Mouse (Mus musculus): Measurements from ENCODE around the gene Calcoco1. TPM values are rescaled to one million over a fixed set of nuclear protein-coding genes. Genes with fewer than 3 reads are reported as not detected.
"Not testable (repeated sequence)": the region's sequence is repeated elsewhere in the genome, so short reads cannot be mapped to it uniquely, and the experiment has no call there.

Gene Calcoco1
- polyA plus RNA-seq, 1 experiment from 2014 or later: 38.3 TPM

GRCm38 (mm10) chr15:102670281-102670680 lies 51.7 kb downstream of the Calcoco1 start:
- Histone ChIP-seq H3K36me3 (ENCODE audit: control insufficient read depth, insufficient read depth, low read length) (peaks cover 6% of the 10 kb centered on the region), H3K4me2 (ENCODE audit: low read length) (peak overlapping the region; percentile 64), H3K9ac (ENCODE audit: low read depth, low read length) (peak overlapping the region; percentile 92), H3K27me3 (ENCODE audit: control insufficient read depth, insufficient read depth, low read depth, low read length) (no peaks in the 10 kb centered on the region), H3K4me1 (ENCODE audit: control insufficient read depth, insufficient read depth, low read length) (peaks cover 35% of the 10 kb centered on the region), H3K9me3 (replicated peaks; ENCODE audit: control insufficient read depth, low read length, poor library complexity, severe bottlenecking) (no peaks in the 10 kb centered on the region), H3K27ac (ENCODE audit: low read length) (peak overlapping the region; percentile 95), H3K4me3 (ENCODE audit: low read depth, low read length) (peak overlapping the region; percentile 67)
- ATAC-seq: peak; percentile 18; the same call in 1 of the 2 replicates
- 13% methylated on average over 6 of the region's 6 CpGs for WGBS

- no peaks in the 10 kb centered on the region for H3K9me3 ChIP-seq (replicated peaks; ENCODE audit: control insufficient read depth, low read length, poor library complexity, severe bottlenecking)
- WGBS: 93% methylated on average over 8 of the region's 8 CpGs
- H3K9ac ChIP-seq (ENCODE audit: low read depth, low read length): no peak overlapping the region
- H3K27ac ChIP-seq (ENCODE audit: low read length): no peak overlapping the region
- no peak overlapping the region for H3K4me3 ChIP-seq (ENCODE audit: low read depth, low read length)
- peak overlapping the region; percentile 64 for H3K4me2 ChIP-seq (ENCODE audit: low read length)
- ATAC-seq: no peak
- no peaks in the 10 kb centered on the region for H3K27me3 ChIP-seq (ENCODE audit: control insufficient read depth, insufficient read depth, low read depth, low read length)
- H3K4me1 ChIP-seq (ENCODE audit: control insufficient read depth, insufficient read depth, low read length): peaks cover 35% of the 10 kb centered on the region
- H3K36me3 ChIP-seq (ENCODE audit: control insufficient read depth, insufficient read depth, low read length): peaks cover 11% of the 10 kb centered on the region
Measured at GRCm38 (mm10) chr15:102669571-102669970, 52.4 kb downstream of the Calcoco1 start.

GRCm38 (mm10) chr15:102665494-102665893 lies 56.5 kb downstream of the Calcoco1 start:
- Histone ChIP-seq H3K4me1 (ENCODE audit: control insufficient read depth, insufficient read depth, low read length) (peaks cover 10% of the 10 kb centered on the region), H3K9me3 (replicated peaks; ENCODE audit: control insufficient read depth, low read length, poor library complexity, severe bottlenecking) (no peaks in the 10 kb centered on the region), H3K4me2 (ENCODE audit: low read length) (no peak overlapping the region), H3K27ac (ENCODE audit: low read length) (no peak overlapping the region), H3K4me3 (ENCODE audit: low read depth, low read length) (no peak overlapping the region), H3K36me3 (ENCODE audit: control insufficient read depth, insufficient read depth, low read length) (peaks cover 33% of the 10 kb centered on the region), H3K27me3 (ENCODE audit: control insufficient read depth, insufficient read depth, low read depth, low read length) (no peaks in the 10 kb centered on the region), H3K9ac (ENCODE audit: low read depth, low read length) (no peak overlapping the region)
- ATAC-seq: no peak
- WGBS: 56% methylated on average over 4 of the region's 4 CpGs

- 85% methylated on average over 8 of the region's 8 CpGs for WGBS
- Histone ChIP-seq H3K4me3 (ENCODE audit: low read depth, low read length) (no peak overlapping the region), H3K4me2 (ENCODE audit: low read length) (no peak overlapping the region), H3K4me1 (ENCODE audit: control insufficient read depth, insufficient read depth, low read length) (no peaks in the 10 kb centered on the region), H3K27ac (ENCODE audit: low read length) (no peak overlapping the region), H3K27me3 (ENCODE audit: control insufficient read depth, insufficient read depth, low read depth, low read length) (no peaks in the 10 kb centered on the region), H3K9ac (ENCODE audit: low read depth, low read length) (no peak overlapping the region), H3K9me3 (replicated peaks; ENCODE audit: control insufficient read depth, low read length, poor library complexity, severe bottlenecking) (no peaks in the 10 kb centered on the region), H3K36me3 (ENCODE audit: control insufficient read depth, insufficient read depth, low read length) (peaks cover 33% of the 10 kb centered on the region)
- no peak for ATAC-seq
Measured at GRCm38 (mm10) chr15:102663825-102664224, 58.2 kb downstream of the Calcoco1 start.

- not testable (repeated sequence) for H3K9ac ChIP-seq (ENCODE audit: low read depth, low read length); H3K4me1 ChIP-seq (ENCODE audit: control insufficient read depth, insufficient read depth, low read length); H3K9me3 ChIP-seq (replicated peaks; ENCODE audit: control insufficient read depth, low read length, poor library complexity, severe bottlenecking); H3K27ac ChIP-seq (ENCODE audit: low read length); ATAC-seq; H3K4me2 ChIP-seq (ENCODE audit: low read length); H3K27me3 ChIP-seq (ENCODE audit: control insufficient read depth, insufficient read depth, low read depth, low read length); H3K4me3 ChIP-seq (ENCODE audit: low read depth, low read length)
- no CpG with 5 or more reads among the region's 2 CpGs for WGBS
- peaks cover 33% of the 10 kb centered on the region for H3K36me3 ChIP-seq (ENCODE audit: control insufficient read depth, insufficient read depth, low read length)
Measured at GRCm38 (mm10) chr15:102662601-102663000, 59.4 kb downstream of the Calcoco1 start.

GRCm38 (mm10) chr15:102657926-102658381 lies 64.0 kb downstream of the Calcoco1 start:
- no peak for ATAC-seq
- Histone ChIP-seq H3K4me3 (ENCODE audit: low read depth, low read length) (no peak overlapping the region), H3K27me3 (ENCODE audit: control insufficient read depth, insufficient read depth, low read depth, low read length) (no peaks in the 10 kb centered on the region), H3K4me2 (ENCODE audit: low read length) (no peak overlapping the region), H3K36me3 (ENCODE audit: control insufficient read depth, insufficient read depth, low read length) (peaks cover 8% of the 10 kb centered on the region; the same call in 1 of the 2 replicates), H3K4me1 (ENCODE audit: control insufficient read depth, insufficient read depth, low read length) (0 out of 2 replicates have a peak, but pooled peaks cover 2% of the 10 kb centered on the region), H3K27ac (ENCODE audit: low read length) (peak overlapping the region; percentile 22; the same call in 1 of the 2 replicates), H3K9ac (ENCODE audit: low read depth, low read length) (no peak overlapping the region), H3K9me3 (replicated peaks; ENCODE audit: control insufficient read depth, low read length, poor library complexity, severe bottlenecking) (no peaks in the 10 kb centered on the region)
- 88% methylated on average over 3 of the region's 3 CpGs for WGBS

MicroRNAs encoded within 50 kb of the gene (microRNA counts, 519-probe panel; counts per million panel counts)
- microRNA mmu-miR-688: 2,113 counts per million, percentile 57 among the panel's probes with 10 or more counts

Small RNA genes lying within 50 kb of the gene (microRNA-seq; reads per million reads assigned to microRNA genes)
- not detected for gene Mir688

Other genes starting within 250 kb of the Calcoco1 start
- gene Gm10337, start 218.5 kb downstream of the Calcoco1 start, polyA plus RNA-seq (2015; fragmentation: Nextera tagmentation; extraction: Ambion mirVana): 12.6 TPM in 1 of 2 replicates, not detected in the other
- 60.5 and 65.5 TPM in 2 replicates for gene Map3k12, start 205.1 kb downstream of the Calcoco1 start, polyA plus RNA-seq (2015; fragmentation: Nextera tagmentation; extraction: Ambion mirVana)
- gene Tarbp2, start 204.0 kb downstream of the Calcoco1 start, polyA plus RNA-seq (2015; fragmentation: Nextera tagmentation; extraction: Ambion mirVana): 94.1 and 105 TPM in 2 replicates
- 1.4 and 2.2 TPM in 2 replicates for gene Npff, start 197.2 kb downstream of the Calcoco1 start, polyA plus RNA-seq (2015; fragmentation: Nextera tagmentation; extraction: Ambion mirVana)
- gene Gm28047, start 97.1 kb downstream of the Calcoco1 start, polyA plus RNA-seq (2015; fragmentation: Nextera tagmentation; extraction: Ambion mirVana): not detected in 2 replicates
- gene Atf7, start 96.7 kb downstream of the Calcoco1 start, polyA plus RNA-seq (2015; fragmentation: Nextera tagmentation; extraction: Ambion mirVana): 16.0 TPM in 2 replicates
- 46.9 and 49.8 TPM in 2 replicates for gene Atp5g2, start 49.8 kb downstream of the Calcoco1 start, polyA plus RNA-seq (2015; fragmentation: Nextera tagmentation; extraction: Ambion mirVana)
- gene Hoxc13, start 198.9 kb upstream of the Calcoco1 start, polyA plus RNA-seq (2015; fragmentation: Nextera tagmentation; extraction: Ambion mirVana): not detected in 2 replicates
- not detected in 2 replicates for gene Hoxc12, start 214.6 kb upstream of the Calcoco1 start, polyA plus RNA-seq (2015; fragmentation: Nextera tagmentation; extraction: Ambion mirVana)
- gene Hoxc11, start 232.2 kb upstream of the Calcoco1 start, polyA plus RNA-seq (2015; fragmentation: Nextera tagmentation; extraction: Ambion mirVana): not detected in 2 replicates
- gene Hoxc10, start 244.6 kb upstream of the Calcoco1 start, polyA plus RNA-seq (2015; fragmentation: Nextera tagmentation; extraction: Ambion mirVana): not detected in 2 replicates
- 0.22 TPM in 1 of 2 replicates, not detected in the other for gene Hoxc5, start 245.3 kb upstream of the Calcoco1 start, polyA plus RNA-seq (2015; fragmentation: Nextera tagmentation; extraction: Ambion mirVana)